Mouse (Mus musculus): ENCODE data around the gene Tmem94. TPM values are rescaled to one million over a fixed set of nuclear protein-coding genes. Genes with fewer than 3 reads are reported as not detected.
A peak's percentile ranks its signal among the peaks of the same experiment; 100 is the strongest.

The Tmem94 gene
- polyA plus RNA-seq, 1 experiment, result 84.7 TPM

DNA sequence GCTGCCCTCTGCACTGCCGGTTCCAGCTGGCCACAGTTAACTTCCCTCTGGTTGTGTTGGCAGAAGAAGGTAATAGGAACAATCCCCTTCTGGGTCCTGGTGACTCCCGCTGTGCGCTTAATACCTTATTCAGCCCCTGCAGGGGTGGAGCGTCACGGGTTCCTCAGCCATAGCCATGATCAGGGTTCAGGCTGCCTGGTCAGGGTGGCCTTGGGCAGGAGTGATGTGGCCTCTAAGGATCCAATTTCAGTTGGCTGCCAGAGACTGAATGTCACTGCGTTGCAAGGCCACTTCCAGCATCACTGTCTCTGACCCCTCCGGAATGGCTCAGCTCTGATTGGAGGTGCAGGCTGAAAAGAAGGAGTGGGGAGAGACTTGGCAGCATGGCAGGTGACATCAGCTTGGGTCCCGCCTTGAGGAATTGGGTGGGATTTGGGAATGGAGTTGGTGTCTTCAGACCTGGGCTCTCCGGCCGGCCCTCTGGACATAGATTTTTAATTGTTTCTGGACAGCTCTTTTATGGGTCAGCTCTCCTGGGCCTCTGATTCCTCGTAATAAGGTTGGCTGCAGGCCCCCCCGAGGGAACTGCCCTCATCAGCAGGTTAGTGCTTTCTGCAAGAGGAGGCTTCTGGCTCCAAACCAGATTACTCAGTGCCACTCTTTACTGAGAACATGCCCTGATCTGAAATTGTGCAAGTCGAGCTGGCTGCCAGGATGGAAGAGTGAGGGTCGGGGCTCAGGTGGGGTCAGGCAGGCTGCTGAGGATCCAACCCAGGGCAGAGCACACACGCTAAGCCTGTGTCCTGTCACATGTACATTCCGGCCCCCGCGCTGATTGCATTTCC lies 10.8 kb downstream of the Tmem94 start:
- no peaks in the 10 kb centered on the region for H3K36me3 ChIP-seq (ENCODE audit: control insufficient read depth, insufficient read depth, low read length)
- WGBS, result 95% methylated on average over 18 of the region's 18 CpGs
- DNase-seq, result no peak
- H3K4me3 ChIP-seq (ENCODE audit: control insufficient read depth, insufficient read depth, low read length), result no peak overlapping the region
- peaks cover 17% of the 10 kb centered on the region for H3K4me1 ChIP-seq (replicated peaks; ENCODE audit: control insufficient read depth, insufficient read depth, low read length)
- TF ChIP-seq CTCF (IDR thresholded peaks at IDR 0.05; ENCODE audit: borderline replicate concordance, control insufficient read depth, extremely low read depth, insufficient read depth, low read length, poor library complexity), result no peak
- TF ChIP-seq POLR2A (IDR thresholded peaks at IDR 0.05; ENCODE audit: control insufficient read depth, extremely low read depth, insufficient read depth, low read length, poor library complexity), result no peak
- no peak overlapping the region for H3K27ac ChIP-seq (ENCODE audit: control insufficient read depth, insufficient read depth, low read length)
- no peaks in the 10 kb centered on the region for H3K27me3 ChIP-seq (ENCODE audit: control insufficient read depth, insufficient read depth, low read length)

DNA sequence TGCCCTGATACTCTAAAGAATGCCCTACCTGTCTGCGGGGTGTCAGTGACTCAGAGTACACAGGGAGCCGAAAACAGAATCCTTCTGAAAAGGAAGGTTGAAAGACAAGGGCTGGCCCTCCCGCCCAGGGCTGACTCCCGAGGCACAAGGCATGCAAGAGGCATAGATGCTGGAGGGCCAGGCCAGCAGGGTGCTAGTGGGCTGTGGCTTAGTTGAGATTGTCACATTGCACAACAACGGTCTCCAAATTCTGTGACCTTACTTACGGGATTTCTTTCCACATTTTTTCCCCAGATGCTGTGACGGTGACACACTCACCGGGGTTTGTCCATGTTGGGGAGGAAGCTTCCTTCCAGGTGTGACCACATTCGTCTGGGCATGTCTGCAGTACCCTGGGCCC lies 11.7 kb downstream of the Tmem94 start:
- Histone ChIP-seq H3K36me3 (ENCODE audit: control insufficient read depth, insufficient read depth, low read length) (no peaks in the 10 kb centered on the region), H3K27ac (ENCODE audit: control insufficient read depth, insufficient read depth, low read length) (no peak overlapping the region), H3K27me3 (ENCODE audit: control insufficient read depth, insufficient read depth, low read length) (no peaks in the 10 kb centered on the region), H3K4me3 (ENCODE audit: control insufficient read depth, insufficient read depth, low read length) (no peak overlapping the region), H3K4me1 (replicated peaks; ENCODE audit: control insufficient read depth, insufficient read depth, low read length) (peaks cover 17% of the 10 kb centered on the region)
- DNase-seq, result no peak
- no peak for TF ChIP-seq CTCF (IDR thresholded peaks at IDR 0.05; ENCODE audit: borderline replicate concordance, control insufficient read depth, extremely low read depth, insufficient read depth, low read length, poor library complexity)
- no peak for TF ChIP-seq POLR2A (IDR thresholded peaks at IDR 0.05; ENCODE audit: control insufficient read depth, extremely low read depth, insufficient read depth, low read length, poor library complexity)
- WGBS, result 76% methylated on average over 9 of the region's 9 CpGs

DNA sequence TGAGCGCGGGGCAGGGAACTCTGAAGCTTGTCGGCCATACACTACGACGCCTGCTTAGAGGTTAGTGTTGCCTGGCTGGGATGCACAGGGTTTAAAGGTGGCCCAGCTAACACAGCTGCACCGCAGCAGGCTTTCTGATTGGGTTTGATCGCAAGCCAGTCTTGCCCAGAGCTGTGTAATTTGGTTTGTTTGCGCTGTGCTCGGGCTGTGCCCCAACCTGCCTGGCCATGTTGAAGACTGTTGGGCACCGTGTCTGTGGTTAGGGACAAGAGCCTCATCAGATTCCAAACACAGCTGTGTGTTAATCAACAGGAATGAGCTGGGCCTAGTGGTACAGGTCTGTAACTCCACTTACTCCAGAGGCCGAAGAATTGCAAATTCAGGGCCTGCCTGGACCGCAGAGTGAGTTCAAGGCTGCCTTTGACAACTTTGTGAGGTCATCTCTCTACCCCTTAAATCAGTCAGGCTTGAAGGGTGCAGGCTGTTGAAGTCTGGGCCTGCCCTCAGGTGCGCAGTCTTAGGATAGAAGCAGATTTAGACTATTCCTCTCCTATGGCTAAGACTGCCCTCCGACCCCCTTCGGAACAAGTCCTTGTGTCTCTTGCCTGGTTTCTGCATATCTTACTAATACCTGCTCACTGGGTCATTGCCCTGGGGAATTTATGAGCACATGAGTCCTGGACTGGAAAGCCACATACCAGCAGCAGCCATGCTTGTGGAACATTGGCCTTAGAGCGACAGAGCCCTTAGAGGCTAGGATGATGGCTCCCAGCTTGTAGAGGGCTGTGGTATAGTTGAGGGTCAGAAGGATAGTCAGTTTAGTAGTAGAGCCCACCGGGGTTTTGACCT lies 12.5 kb downstream of the Tmem94 start:
- WGBS, result 94% methylated on average over 17 of the region's 17 CpGs
- H3K27me3 ChIP-seq (ENCODE audit: control insufficient read depth, insufficient read depth, low read length), result no peaks in the 10 kb centered on the region
- H3K27ac ChIP-seq (ENCODE audit: control insufficient read depth, insufficient read depth, low read length), result no peak overlapping the region
- no peaks in the 10 kb centered on the region for H3K36me3 ChIP-seq (ENCODE audit: control insufficient read depth, insufficient read depth, low read length)
- peaks cover 17% of the 10 kb centered on the region for H3K4me1 ChIP-seq (replicated peaks; ENCODE audit: control insufficient read depth, insufficient read depth, low read length)
- TF ChIP-seq CTCF (IDR thresholded peaks at IDR 0.05; ENCODE audit: borderline replicate concordance, control insufficient read depth, extremely low read depth, insufficient read depth, low read length, poor library complexity) (no peak), POLR2A (IDR thresholded peaks at IDR 0.05; ENCODE audit: control insufficient read depth, extremely low read depth, insufficient read depth, low read length, poor library complexity) (no peak)
- no peak for DNase-seq
- H3K4me3 ChIP-seq (ENCODE audit: control insufficient read depth, insufficient read depth, low read length), result no peak overlapping the region

DNA sequence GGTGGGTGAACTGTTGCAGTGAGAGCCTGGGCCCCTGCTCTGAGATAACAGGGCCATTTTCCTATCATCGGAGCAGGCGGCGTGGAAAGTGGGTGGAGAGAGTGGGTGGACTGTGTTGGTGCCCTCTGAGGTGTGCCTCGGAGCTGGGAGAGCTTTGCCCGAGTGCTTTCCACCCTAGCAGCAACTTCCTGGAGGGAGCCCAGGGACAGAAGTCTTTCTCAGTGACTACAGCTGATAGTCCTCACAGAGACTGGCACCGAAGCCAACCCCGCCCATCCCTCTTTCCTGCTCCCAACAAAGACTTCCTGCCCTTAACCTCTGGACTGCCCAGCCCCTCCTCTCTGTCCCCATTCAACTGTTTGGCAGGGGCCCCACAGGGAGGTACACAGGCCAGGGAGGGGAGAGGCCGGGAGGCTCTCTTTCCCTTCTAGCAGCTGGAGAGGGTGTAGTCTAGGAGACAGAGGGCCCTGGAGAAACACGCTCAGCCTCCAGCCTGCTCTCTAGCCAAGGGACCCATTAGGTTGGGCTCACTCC lies 13.9 kb downstream of the Tmem94 start:
- peaks cover 17% of the 10 kb centered on the region for H3K4me1 ChIP-seq (replicated peaks; ENCODE audit: control insufficient read depth, insufficient read depth, low read length)
- TF ChIP-seq POLR2A (IDR thresholded peaks at IDR 0.05; ENCODE audit: control insufficient read depth, extremely low read depth, insufficient read depth, low read length, poor library complexity) (no peak), CTCF (IDR thresholded peaks at IDR 0.05; ENCODE audit: borderline replicate concordance, control insufficient read depth, extremely low read depth, insufficient read depth, low read length, poor library complexity) (no peak)
- DNase-seq, result peak; percentile 25
- no peaks in the 10 kb centered on the region for H3K36me3 ChIP-seq (ENCODE audit: control insufficient read depth, insufficient read depth, low read length)
- H3K27ac ChIP-seq (ENCODE audit: control insufficient read depth, insufficient read depth, low read length), result no peak overlapping the region
- no peak overlapping the region for H3K4me3 ChIP-seq (ENCODE audit: control insufficient read depth, insufficient read depth, low read length)
- no peaks in the 10 kb centered on the region for H3K27me3 ChIP-seq (ENCODE audit: control insufficient read depth, insufficient read depth, low read length)
- WGBS, result 24% methylated on average over 9 of the region's 9 CpGs

DNA sequence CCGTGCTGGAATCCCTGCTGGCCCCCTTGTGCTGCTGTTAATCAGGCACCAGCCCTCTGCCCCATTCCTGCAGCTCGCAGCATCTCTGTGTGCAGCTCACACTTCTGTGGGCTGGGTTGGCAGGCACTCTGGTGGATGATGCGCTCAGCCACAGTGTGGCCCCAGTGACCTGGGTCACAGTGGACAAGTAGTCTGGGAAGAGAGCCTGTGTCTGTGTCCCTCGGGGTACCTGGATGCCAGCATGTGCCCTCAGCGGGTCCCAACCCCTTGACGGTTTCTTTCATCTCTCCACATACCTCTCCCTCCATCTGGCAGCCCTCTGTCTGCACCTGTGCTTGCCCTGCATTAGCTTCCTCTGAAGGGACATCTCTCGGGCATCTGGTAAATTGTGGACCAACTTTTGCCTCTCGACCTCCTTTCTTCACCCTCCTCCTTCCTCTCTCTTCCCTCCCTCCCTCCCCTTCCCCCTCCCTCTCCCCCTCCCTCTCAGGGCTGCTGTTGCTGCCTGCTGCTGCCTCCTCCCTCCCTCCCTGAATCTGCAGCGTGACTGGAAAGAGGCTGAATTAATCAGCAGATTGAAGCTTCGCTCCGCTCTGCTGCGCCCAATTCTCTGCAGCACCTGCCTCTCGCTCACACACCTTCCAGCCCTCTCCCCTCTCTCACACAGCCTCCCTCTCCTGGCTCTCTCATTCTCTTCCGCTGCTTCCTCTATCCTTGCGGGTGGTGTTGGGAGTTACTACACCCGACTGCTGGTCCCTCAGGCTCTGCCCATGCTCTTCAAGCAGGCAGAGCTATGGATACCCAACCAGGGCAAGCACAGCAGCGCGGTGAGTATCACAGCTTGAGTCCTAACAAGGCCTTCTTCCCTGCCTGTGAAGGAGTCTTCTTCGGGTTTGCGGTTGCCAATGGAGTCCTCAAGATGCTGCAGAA lies 15.2 kb downstream of the Tmem94 start:
- no peaks in the 10 kb centered on the region for H3K36me3 ChIP-seq (ENCODE audit: control insufficient read depth, insufficient read depth, low read length)
- no peak overlapping the region for H3K4me3 ChIP-seq (ENCODE audit: control insufficient read depth, insufficient read depth, low read length)
- whole genome bisulfite sequencing, result 64% methylated on average over 20 of the region's 20 CpGs
- H3K27ac ChIP-seq (ENCODE audit: control insufficient read depth, insufficient read depth, low read length), result no peak overlapping the region
- TF ChIP-seq POLR2A (IDR thresholded peaks at IDR 0.05; ENCODE audit: control insufficient read depth, extremely low read depth, insufficient read depth, low read length, poor library complexity), result no peak
- TF ChIP-seq CTCF (IDR thresholded peaks at IDR 0.05; ENCODE audit: borderline replicate concordance, control insufficient read depth, extremely low read depth, insufficient read depth, low read length, poor library complexity), result no peak
- H3K4me1 ChIP-seq (replicated peaks; ENCODE audit: control insufficient read depth, insufficient read depth, low read length), result peaks cover 25% of the 10 kb centered on the region
- no peak for DNase-seq
- H3K27me3 ChIP-seq (ENCODE audit: control insufficient read depth, insufficient read depth, low read length), result no peaks in the 10 kb centered on the region

Measured in thymus, adult 2 months (tissue).